19 mouse cellular contexts compared by ENCODE assay signal in the genomic region with DNA sequence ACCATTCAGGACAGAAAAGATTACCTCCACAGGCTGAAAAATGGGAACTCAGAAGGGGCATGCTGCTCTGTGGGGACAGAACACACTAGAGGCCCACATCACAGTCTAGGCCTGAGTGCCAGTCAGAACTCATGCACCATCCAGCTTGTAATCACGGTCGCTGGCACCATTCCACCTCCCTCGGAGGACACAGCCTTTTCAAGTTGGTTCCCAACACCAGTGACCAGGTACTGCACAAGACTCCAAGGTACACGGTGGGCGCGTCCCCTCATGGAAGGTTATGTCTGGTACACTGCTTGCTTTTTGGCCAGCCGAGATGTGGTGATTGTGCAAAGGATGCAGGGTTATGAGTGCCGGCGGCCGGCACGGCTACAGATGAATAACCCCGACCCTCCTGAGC. TPM values are rescaled to one million over a fixed set of nuclear protein-coding genes. Genes with fewer than 3 reads are reported as not detected.
DNase-seq lines count a peak whose midpoint lies in the region; ATAC-seq lines count a peak whose summit lies in the region.
"Had no signal": no experiment of that assay in that cellular context is flagged by ENCODE, and none has a peak within 500 bp of the region (broad histone marks: within the 10 kb centered on the region; RNA-seq: fewer than 3 reads in every experiment).

No protein-coding gene starts in this region.

- H3K27ac ChIP-seq in forebrain, embryonic 10.5 days: peak overlapping the region; percentile 44; the same call in 1 of the 2 replicates
- H3K27ac ChIP-seq in forebrain, embryonic 13.5 days: no peak overlapping the region; the same call in 1 of the 2 replicates
- peak overlapping the region; percentile 69 for H3K27ac ChIP-seq in embryonic facial prominence, embryonic 13.5 days
- H3K27ac ChIP-seq: heart, embryonic 13.5 days; hindbrain, embryonic 15.5 days; liver, embryonic 14.5 days; midbrain, embryonic 12.5 days had no signal

- H3K4me2 ChIP-seq in forebrain, embryonic 13.5 days: no peak overlapping the region
- H3K4me2 ChIP-seq in embryonic facial prominence, embryonic 13.5 days: no peak overlapping the region
- H3K4me2 ChIP-seq: forebrain, embryonic 15.5 days; heart, embryonic 13.5 days; hindbrain, embryonic 15.5 days; midbrain, embryonic 12.5 days had no signal

- H3K9ac ChIP-seq in forebrain, embryonic 13.5 days: no peak overlapping the region
- H3K9ac ChIP-seq in embryonic facial prominence, embryonic 13.5 days: no peak overlapping the region
- H3K9ac ChIP-seq: forebrain, embryonic 15.5 days; heart, embryonic 13.5 days; hindbrain, embryonic 15.5 days; liver, embryonic 14.5 days; midbrain, embryonic 12.5 days had no signal

- H3K9me3 ChIP-seq in forebrain, embryonic 10.5 days: no peaks in the 10 kb centered on the region
- H3K9me3 ChIP-seq in forebrain, embryonic 13.5 days (replicated peaks): no peaks in the 10 kb centered on the region
- no peaks in the 10 kb centered on the region for H3K9me3 ChIP-seq in embryonic facial prominence, embryonic 13.5 days
- H3K9me3 ChIP-seq: forebrain, embryonic 15.5 days; heart, embryonic 13.5 days; hindbrain, embryonic 15.5 days; midbrain, embryonic 12.5 days had no signal

- 93% methylated on average over 12 of the region's 12 CpGs for WGBS in forebrain, embryonic 10.5 days
- 67% methylated on average over 12 of the region's 12 CpGs for WGBS in forebrain, embryonic 13.5 days
- 64% methylated on average over 12 of the region's 12 CpGs for WGBS in embryonic facial prominence, embryonic 13.5 days

- H3K27me3 ChIP-seq in forebrain, embryonic 10.5 days (ENCODE audit: poor library complexity, severe bottlenecking): no peaks in the 10 kb centered on the region; the same call in 1 of the 2 replicates
- H3K27me3 ChIP-seq in forebrain, embryonic 13.5 days: no peaks in the 10 kb centered on the region
- H3K27me3 ChIP-seq in embryonic facial prominence, embryonic 13.5 days: no peaks in the 10 kb centered on the region
- H3K27me3 ChIP-seq: forebrain, embryonic 15.5 days; hindbrain, embryonic 15.5 days had no signal

- peaks cover 5% of the 10 kb centered on the region; the same call in 1 of the 2 replicates for H3K36me3 ChIP-seq in forebrain, embryonic 10.5 days (replicated peaks)
- no peaks in the 10 kb centered on the region for H3K36me3 ChIP-seq in forebrain, embryonic 13.5 days (ENCODE audit: poor library complexity, severe bottlenecking)
- no peaks in the 10 kb centered on the region for H3K36me3 ChIP-seq in embryonic facial prominence, embryonic 13.5 days
- H3K36me3 ChIP-seq: forebrain, embryonic 15.5 days; hindbrain, embryonic 15.5 days; midbrain, embryonic 12.5 days had no signal

- peaks cover 72% of the 10 kb centered on the region for H3K4me1 ChIP-seq in forebrain, embryonic 10.5 days
- H3K4me1 ChIP-seq in forebrain, embryonic 13.5 days: peaks cover 78% of the 10 kb centered on the region
- peaks cover 62% of the 10 kb centered on the region for H3K4me1 ChIP-seq in embryonic facial prominence, embryonic 13.5 days

- intact Hi-C loops in gastrocnemius, postnatal 14 days (cut with DNase I; ENCODE audit: low total_unique reads): no loop called here

- H3K4me3 ChIP-seq in forebrain, embryonic 10.5 days: no peak overlapping the region
- H3K4me3 ChIP-seq in forebrain, embryonic 13.5 days: no peak overlapping the region
- no peak overlapping the region for H3K4me3 ChIP-seq in embryonic facial prominence, embryonic 13.5 days
- H3K4me3 ChIP-seq: forebrain, embryonic 15.5 days; heart, embryonic 13.5 days; hindbrain, embryonic 15.5 days; midbrain, embryonic 12.5 days; myocyte had no signal

- ATAC-seq in forebrain, embryonic 13.5 days: no peak
- ATAC-seq in embryonic facial prominence, embryonic 13.5 days (ENCODE audit: insufficient number of reproducible peaks, insufficient read depth, low FRiP score, low TSS enrichment, low read depth): no peak; the same call in 1 of the 2 replicates
- ATAC-seq: forebrain, embryonic 15.5 days; intestine, postnatal 0 days had no signal

- DNase-seq in forebrain, embryonic 10.5 days (ENCODE audit: extremely low spot score, low spot score): no peak
- peak; percentile 48 for DNase-seq in kidney, adult 18-20 months
- DNase-seq in kidney, adult 9 months: no peak
- peak; percentile 34 to 55 for DNase-seq in kidney, postnatal 4 days
- no peak for DNase-seq in gastrocnemius, postnatal 14 days
- DNase-seq in right cerebral cortex, adult 18-20 months: no peak
- DNase-seq: adrenal gland, postnatal 10 days; cerebellum, adult 18-20 months; spleen, adult 18-20 months; thymus, adult 2 months had no signal

RNA-seq across cellular contexts. Expression of a gene that starts 25.5 kb away (rescaled TPM):
- 78.5 and 83.3 TPM in 2 replicates for polyA plus RNA-seq in forebrain, embryonic 10.5 days (2016; fragmentation: Nextera tagmentation; extraction: Ambion mirVana)
- 72.5 and 74.0 TPM in 2 replicates for polyA plus RNA-seq in forebrain, embryonic 13.5 days (2015; fragmentation: Nextera tagmentation; extraction: Ambion mirVana)
- polyA plus RNA-seq in embryonic facial prominence, embryonic 13.5 days (2015; fragmentation: Nextera tagmentation; extraction: Ambion mirVana): 62.1 and 62.2 TPM in 2 replicates
- total RNA-seq in gastrocnemius, postnatal 14 days (2021): 10 to 100 TPM; 63.3 to 65.6 TPM

Comparison
In these comparisons a context has a peak if more than half of its experiments do, and no peak if none do; other contexts are left out.
1. DNase-seq: peak in kidney, adult 18-20 months (single experiment) and kidney, postnatal 4 days (2 of 2); none in forebrain, embryonic 10.5 days (single experiment), kidney, adult 9 months (single experiment), gastrocnemius, postnatal 14 days (single experiment) and right cerebral cortex, adult 18-20 months (single experiment).